Mouse (Mus musculus) heart, adult 2 months (tissue): Measurements from ENCODE around the gene Sesn2.

Experiments
- CTCF ChIP-seq: fragments of 200-600 bp; IDR thresholded peaks from 2 replicates; pipeline ENCODE4 v1.8.1; 2022; ENCODE audit warnings: antibody characterized with exemption, mild to moderate bottlenecking, moderate library complexity
- POLR2A ChIP-seq: fragments of 200-500 bp; IDR thresholded peaks from 2 replicates; pipeline ENCODE4 v1.6.1; 2011; ENCODE audit warnings: mild to moderate bottlenecking, low read depth, low read length, control low read depth; ENCODE audit not compliant: insufficient read depth

DNA sequence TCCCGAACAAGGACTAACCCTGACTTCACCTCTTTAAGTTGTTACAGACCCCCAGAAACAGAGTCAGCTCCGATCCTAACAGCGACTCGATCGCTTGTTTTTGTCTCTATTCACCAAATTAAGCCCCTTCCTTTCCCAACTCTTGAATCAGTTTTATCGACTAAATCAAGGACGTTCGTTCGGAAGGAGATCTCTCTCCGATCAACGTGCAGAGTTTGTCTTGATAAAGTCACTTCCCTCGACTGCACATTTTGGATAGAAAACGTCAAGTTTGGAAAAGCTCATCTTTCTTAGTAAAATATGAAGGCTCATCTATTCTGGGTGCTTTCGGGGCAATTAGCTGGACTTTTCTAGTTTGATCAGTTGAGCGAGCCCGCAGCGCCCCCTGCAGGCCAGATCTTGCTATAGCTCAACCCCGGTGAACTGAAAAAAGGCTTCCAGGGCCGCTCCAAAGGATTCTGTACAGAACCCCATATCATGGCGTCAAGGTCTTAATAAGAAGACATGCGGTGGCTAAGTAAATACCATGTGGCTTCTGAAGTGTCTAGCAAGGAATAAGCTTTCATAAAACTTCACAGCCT, 4.3 kb upstream of the Sesn2 start:
- TF ChIP-seq POLR2A (no peak; the same call in 1 of the 2 replicates), CTCF (peak; percentile 99)
